Mouse (Mus musculus) limb, embryonic 13.5 days (tissue): ENCODE measurements around the gene Tctex1d4. TPM values are rescaled to one million over a fixed set of nuclear protein-coding genes. Genes with fewer than 3 reads are reported as not detected.
A peak's percentile ranks its signal among the peaks of the same experiment; 100 is the strongest.

Experiments used
- ATAC-seq: fragments of 200-750 bp; cut with Nextera tagmentation; 2 replicates; pipeline ENCODE4 v1.8.0; 2017; ENCODE audit warnings: low read depth, moderate number of reproducible peaks, moderate TSS enrichment; ENCODE audit not compliant: low FRiP score
- H3K27ac ChIP-seq: fragments of 300-500 bp; sonication (generic); 2 replicates; pipeline ENCODE4 v1.5.1; 2015; ENCODE audit warnings: inconsistent platforms, mild to moderate bottlenecking, moderate library complexity
- H3K27me3 ChIP-seq: fragments of 300-500 bp; sonication (generic); 2 replicates; pipeline ENCODE4 v1.6.1; 2015; ENCODE audit warnings: mild to moderate bottlenecking, inconsistent platforms
- H3K36me3 ChIP-seq: fragments of 300-500 bp; sonication (generic); 2 replicates; pipeline ENCODE4 v1.6.1; 2015; ENCODE audit warnings: inconsistent platforms, mild to moderate bottlenecking, moderate library complexity
- H3K4me1 ChIP-seq: fragments of 300-500 bp; sonication (generic); 2 replicates; pipeline ENCODE4 v1.6.1; 2015; ENCODE audit warnings: inconsistent platforms
- H3K4me2 ChIP-seq: fragments of 300-500 bp; sonication (generic); replicated peaks from 2 replicates; pipeline ENCODE4 v1.6.1; 2015; ENCODE audit warnings: inconsistent platforms, mild to moderate bottlenecking, moderate library complexity
- H3K4me3 ChIP-seq: fragments of 300-500 bp; sonication (generic); 2 replicates; pipeline ENCODE4 v1.5.1; 2015; ENCODE audit warnings: moderate library complexity, mild to moderate bottlenecking, inconsistent platforms
- H3K9ac ChIP-seq: fragments of 300-500 bp; sonication (generic); 2 replicates; pipeline ENCODE4 v1.6.1; 2015; ENCODE audit warnings: mild to moderate bottlenecking, inconsistent platforms
- H3K9me3 ChIP-seq: fragments of 300-500 bp; sonication (generic); 2 replicates; pipeline ENCODE4 v1.6.1; 2016; ENCODE audit warnings: inconsistent platforms
- WGBS: fragments of 180-500 bp; shearing (Covaris S2); methylation state at CpG from one replicate; pipeline ENCODE4 v1.1.7; 2015; 5-methylcytosine and 5-hydroxymethylcytosine counted together
- polyA plus RNA-seq: library from polyadenylated mRNA; unstranded; fragments of >200 nt; fragmentation: Nextera tagmentation; extraction: Ambion mirVana; gene quantifications from 2 replicates; pipeline ENCODE4 v1.2.1, GENCODE M21; 2015

Gene Tctex1d4
- polyA plus RNA-seq, 1 experiment from 2014 or later, result not detected

- under 1% methylated on average over 69 of the region's 69 CpGs for WGBS
- H3K9me3 ChIP-seq, result no peaks in the 10 kb centered on the region
- peak overlapping the region; percentile 80 for H3K27ac ChIP-seq
- H3K4me3 ChIP-seq, result peak overlapping the region; percentile 58
- peaks cover 21% of the 10 kb centered on the region for H3K4me1 ChIP-seq
- no peaks in the 10 kb centered on the region for H3K36me3 ChIP-seq
- H3K27me3 ChIP-seq, result no peaks in the 10 kb centered on the region
- peak; percentile 94 for ATAC-seq
- peak overlapping the region; percentile 73 for H3K9ac ChIP-seq
- peak overlapping the region; percentile 100 for H3K4me2 ChIP-seq
These were observed 5.9 kb upstream of the Tctex1d4 start for GRCm38 (mm10) chr4:117120445-117121414.

- H3K27ac ChIP-seq, result no peak overlapping the region
These were observed 4.4 kb upstream of the Tctex1d4 start for GRCm38 (mm10) chr4:117122209-117122608.

GRCm38 (mm10) chr4:117123546-117124217, 2.9 kb upstream of the Tctex1d4 start:
- Histone ChIP-seq H3K4me3 (no peak overlapping the region), H3K36me3 (peaks cover 8% of the 10 kb centered on the region), H3K9ac (no peak overlapping the region), H3K27ac (no peak overlapping the region), H3K9me3 (no peaks in the 10 kb centered on the region), H3K27me3 (no peaks in the 10 kb centered on the region), H3K4me2 (no peak overlapping the region), H3K4me1 (peaks cover 28% of the 10 kb centered on the region)
- WGBS, result 85% methylated on average over 7 of the region's 9 CpGs
- no peak for ATAC-seq

More at GRCm38 (mm10) chr4:117122209-117122608, 4.4 kb upstream of the Tctex1d4 start:
- Histone ChIP-seq H3K27me3 (no peaks in the 10 kb centered on the region), H3K9ac (no peak overlapping the region), H3K9me3 (no peaks in the 10 kb centered on the region), H3K36me3 (no peaks in the 10 kb centered on the region), H3K4me2 (no peak overlapping the region), H3K4me1 (peaks cover 28% of the 10 kb centered on the region), H3K4me3 (no peak overlapping the region)
- WGBS, result 81% methylated on average over 4 of the region's 4 CpGs
- no peak for ATAC-seq

- H3K27me3 ChIP-seq, result no peaks in the 10 kb centered on the region
- H3K4me1 ChIP-seq, result peaks cover 28% of the 10 kb centered on the region
- no peak overlapping the region for H3K9ac ChIP-seq
- no peak for ATAC-seq
- no peak overlapping the region for H3K4me3 ChIP-seq
- no peak overlapping the region for H3K27ac ChIP-seq
- WGBS, result 81% methylated on average over 3 of the region's 3 CpGs
- H3K9me3 ChIP-seq, result no peaks in the 10 kb centered on the region
- peaks cover 13% of the 10 kb centered on the region for H3K36me3 ChIP-seq
- no peak overlapping the region for H3K4me2 ChIP-seq
These were observed 2.4 kb upstream of the Tctex1d4 start for GRCm38 (mm10) chr4:117124218-117124517.

GRCm38 (mm10) chr4:117124518-117125347, 1.9 kb upstream of the Tctex1d4 start:
- H3K27ac ChIP-seq, result peak overlapping the region; percentile 87
- H3K4me1 ChIP-seq, result peaks cover 26% of the 10 kb centered on the region
- WGBS, result 66% methylated on average over 14 of the region's 14 CpGs
- no peaks in the 10 kb centered on the region for H3K27me3 ChIP-seq
- H3K4me2 ChIP-seq, result peak overlapping the region; percentile 41
- no peaks in the 10 kb centered on the region for H3K9me3 ChIP-seq
- peaks cover 15% of the 10 kb centered on the region for H3K36me3 ChIP-seq
- peak overlapping the region; percentile 58 for H3K9ac ChIP-seq
- 0 out of 2 replicates have a peak overlapping the region, but pooled peaks have one; percentile 1 for H3K4me3 ChIP-seq
- no peak for ATAC-seq

- Histone ChIP-seq H3K27me3 (no peaks in the 10 kb centered on the region), H3K4me3 (0 out of 2 replicates have a peak within 1 kb of the TSS, but pooled peaks have one; percentile 1), H3K36me3 (peaks cover 15% of the 10 kb centered on the region), H3K4me2 (peak within 1 kb of the TSS; percentile 41), H3K9ac (peak within 1 kb of the TSS; percentile 58), H3K4me1 (peaks cover 25% of the 10 kb centered on the region), H3K27ac (peak within 1 kb of the TSS; percentile 87), H3K9me3 (no peaks in the 10 kb centered on the region)
- WGBS, result 25% methylated on average over 8 of the region's 8 CpGs
- ATAC-seq, result peak; percentile 60
These were observed 1.2 kb upstream of the Tctex1d4 start, which contains the start of gene Btbd19 for GRCm38 (mm10) chr4:117125348-117125909. Gene Btbd19, minus strand, starts transcription at chr4:117125725.

GRCm38 (mm10) chr4:117125910-117126674, 502 bp upstream of the Tctex1d4 start:
- Histone ChIP-seq H3K27ac (peak overlapping the region; percentile 87), H3K27me3 (no peaks in the 10 kb centered on the region), H3K9me3 (no peaks in the 10 kb centered on the region), H3K4me3 (no peak overlapping the region), H3K36me3 (peaks cover 15% of the 10 kb centered on the region), H3K4me2 (peak overlapping the region; percentile 41), H3K4me1 (peaks cover 25% of the 10 kb centered on the region), H3K9ac (peak overlapping the region; percentile 58)
- WGBS, result 39% methylated on average over 15 of the region's 15 CpGs
- peak; percentile 36; the same call in 1 of the 2 replicates for ATAC-seq

- Histone ChIP-seq H3K36me3 (peaks cover 18% of the 10 kb centered on the region), H3K4me2 (no peak overlapping the region), H3K27ac (no peak overlapping the region)
These were observed 1.5 kb downstream of the Tctex1d4 start for GRCm38 (mm10) chr4:117127991-117128686.

GRCm38 (mm10) chr4:117130790-117131189, 4.2 kb downstream of the Tctex1d4 start:
- Histone ChIP-seq H3K4me2 (no peak overlapping the region), H3K4me1 (peaks cover 27% of the 10 kb centered on the region)
- ATAC-seq, result no peak

More at GRCm38 (mm10) chr4:117127991-117128686, 1.5 kb downstream of the Tctex1d4 start:
- 86% methylated on average over 33 of the region's 33 CpGs for WGBS
- Histone ChIP-seq H3K9ac (no peak overlapping the region), H3K9me3 (no peaks in the 10 kb centered on the region), H3K27me3 (peaks cover 20% of the 10 kb centered on the region), H3K4me3 (no peak overlapping the region), H3K4me1 (peaks cover 36% of the 10 kb centered on the region)
- no peak for ATAC-seq

GRCm38 (mm10) chr4:117131198-117131597, 4.6 kb downstream of the Tctex1d4 start:
- Histone ChIP-seq H3K36me3 (peaks cover 18% of the 10 kb centered on the region), H3K27ac (no peak overlapping the region), H3K4me1 (peaks cover 23% of the 10 kb centered on the region), H3K4me2 (no peak overlapping the region), H3K9me3 (no peaks in the 10 kb centered on the region), H3K4me3 (no peak overlapping the region), H3K9ac (no peak overlapping the region), H3K27me3 (peaks cover 22% of the 10 kb centered on the region)
- 82% methylated on average over 6 of the region's 6 CpGs for WGBS
- no peak for ATAC-seq

More at GRCm38 (mm10) chr4:117130790-117131189, 4.2 kb downstream of the Tctex1d4 start:
- peaks cover 18% of the 10 kb centered on the region for H3K36me3 ChIP-seq
- H3K27ac ChIP-seq, result no peak overlapping the region
- no peak overlapping the region for H3K9ac ChIP-seq
- WGBS, result 65% methylated on average over 6 of the region's 6 CpGs
- H3K4me3 ChIP-seq, result no peak overlapping the region
- H3K9me3 ChIP-seq, result no peaks in the 10 kb centered on the region
- peaks cover 22% of the 10 kb centered on the region for H3K27me3 ChIP-seq
